Mouse (Mus musculus): ENCODE results near the gene Wfikkn1. TPM values are rescaled to one million over a fixed set of nuclear protein-coding genes. Genes with fewer than 3 reads are reported as not detected.

Wfikkn1 gene
- 0.13 and 0.19 TPM in 2 replicates for total RNA-seq (2012; rRNA removed)
- under 1 TPM in 1 of 2 experiments, not detected in 1; 0.53 TPM for polyA plus RNA-seq (2012; ENCODE audit: insufficient read depth in 1 of 2, insufficient read length in 2 of 2, low read depth in 1 of 2, low replicate concordance in 2 of 2, missing spikeins in 1 of 2)

GRCm38 (mm10) chr17:25880196-25880910, at the start of gene Wfikkn1:
Gene Wfikkn1 (minus strand): TSS chr17:25880858.
- Histone ChIP-seq H3K79me2 (ENCODE audit: control insufficient read depth, insufficient read depth, low read length, poor library complexity) (peaks cover 6% of the 10 kb centered on the region; the same call in 1 of the 2 replicates), H3K9me3 (replicated peaks; ENCODE audit: insufficient read depth, low read length) (no peaks in the 10 kb centered on the region), H3K4me3 (ENCODE audit: control insufficient read depth in 1 of 2, insufficient read depth in 1 of 2, low read depth in 2 of 2, low read length in 2 of 2) (no peak within 1 kb of the TSS), H3K9ac (ENCODE audit: control insufficient read depth, low read depth, low read length, poor library complexity, severe bottlenecking) (no peak within 1 kb of the TSS), H3K4me1 (ENCODE audit: control insufficient read depth in 1 of 2, insufficient read depth in 2 of 2, low read length in 2 of 2) (peaks cover 0 to 14% of the 10 kb centered on the region in 2 experiments; a peak in 2 of 4 replicates), H3K36me3 (ENCODE audit: control insufficient read depth in 1 of 2, insufficient read depth in 2 of 2, low read length in 2 of 2) (peaks cover 0 to 7% of the 10 kb centered on the region in 2 experiments; a peak in 2 of 4 replicates), H3K27ac (ENCODE audit: control insufficient read depth, low read depth, low read length) (no peak within 1 kb of the TSS), H3K27me3 (ENCODE audit: control insufficient read depth in 1 of 2, insufficient read depth in 2 of 2, low read length in 2 of 2) (no peaks in the 10 kb centered on the region)
- TF ChIP-seq BHLHE40 (IDR thresholded peaks at IDR 0.05; ENCODE audit: borderline replicate concordance, low read depth, low read length): no peak
- TF ChIP-seq ZNF384 (IDR thresholded peaks at IDR 0.05; ENCODE audit: low read depth, low read length): peak; percentile 44; the same call in 1 of the 2 replicates
- DNase-seq (ENCODE audit: low read depth, low spot score): no peak

GRCm38 (mm10) chr17:25925348-25925747, 44.7 kb upstream of the Wfikkn1 start:
- Histone ChIP-seq H3K9me3 (replicated peaks; ENCODE audit: insufficient read depth, low read length) (no peaks in the 10 kb centered on the region), H3K27me3 (ENCODE audit: control insufficient read depth in 1 of 2, insufficient read depth in 2 of 2, low read length in 2 of 2) (no peaks in the 10 kb centered on the region), H3K9ac (ENCODE audit: control insufficient read depth, low read depth, low read length, poor library complexity, severe bottlenecking) (no peak overlapping the region), H3K27ac (ENCODE audit: control insufficient read depth, low read depth, low read length) (no peak overlapping the region), H3K4me3 (ENCODE audit: control insufficient read depth in 1 of 2, insufficient read depth in 1 of 2, low read depth in 2 of 2, low read length in 2 of 2) (no peak overlapping the region), H3K36me3 (ENCODE audit: control insufficient read depth in 1 of 2, insufficient read depth in 2 of 2, low read length in 2 of 2) (peaks cover 8 to 11% of the 10 kb centered on the region in 2 experiments; a peak in 3 of 4 replicates), H3K4me1 (ENCODE audit: control insufficient read depth in 1 of 2, insufficient read depth in 2 of 2, low read length in 2 of 2) (peaks cover 0 to 12% of the 10 kb centered on the region in 2 experiments; a peak in 2 of 4 replicates), H3K79me2 (ENCODE audit: control insufficient read depth, insufficient read depth, low read length, poor library complexity) (no peaks in the 10 kb centered on the region)
- no peak for DNase-seq (ENCODE audit: low read depth, low spot score)
- TF ChIP-seq POLR2A (IDR thresholded peaks at IDR 0.05; ENCODE audit: control insufficient read depth in 1 of 2, insufficient read depth in 1 of 2, low read depth in 1 of 2, low read length in 2 of 2, poor library complexity in 1 of 2) (no peak), SMC3 (IDR thresholded peaks at IDR 0.05; ENCODE audit: low read depth, low read length) (no peak), EP300 (IDR thresholded peaks at IDR 0.05; ENCODE audit: low read depth in 1 of 2, low read length in 2 of 2) (no peak), POLR2AphosphoS5 (IDR thresholded peaks at IDR 0.05; ENCODE audit: borderline replicate concordance, low read depth, low read length) (no peak), POLR2AphosphoS2 (IDR thresholded peaks at IDR 0.05; ENCODE audit: low read length) (0 out of 2 replicates have a peak, but pooled peaks have one; percentile 22), SIN3A (IDR thresholded peaks at IDR 0.05; ENCODE audit: low read length) (no peak)

- TF ChIP-seq ETS1 (IDR thresholded peaks at IDR 0.05; ENCODE audit: low read depth, low read length) (peak; percentile 69), TBP (IDR thresholded peaks at IDR 0.05; ENCODE audit: low read depth, low read length) (no peak), USF1 (IDR thresholded peaks at IDR 0.05; ENCODE audit: low read depth, low read length) (peak; percentile 62; the same call in 1 of the 2 replicates), ZC3H11A (IDR thresholded peaks at IDR 0.05; ENCODE audit: low read depth, low read length) (no peak), EP300 (IDR thresholded peaks at IDR 0.05; ENCODE audit: low read depth in 1 of 2, low read length in 2 of 2) (peak in 1 of 2 experiments; percentile 12; a peak in 1 of 4 replicates)
- Histone ChIP-seq H3K4me3 (ENCODE audit: control insufficient read depth in 1 of 2, insufficient read depth in 1 of 2, low read depth in 2 of 2, low read length in 2 of 2) (no peak overlapping the region), H3K9ac (ENCODE audit: control insufficient read depth, low read depth, low read length, poor library complexity, severe bottlenecking) (no peak overlapping the region), H3K79me2 (ENCODE audit: control insufficient read depth, insufficient read depth, low read length, poor library complexity) (peaks cover 20% of the 10 kb centered on the region), H3K27me3 (ENCODE audit: control insufficient read depth in 1 of 2, insufficient read depth in 2 of 2, low read length in 2 of 2) (no peaks in the 10 kb centered on the region), H3K27ac (ENCODE audit: control insufficient read depth, low read depth, low read length) (no peak overlapping the region), H3K9me3 (replicated peaks; ENCODE audit: insufficient read depth, low read length) (no peaks in the 10 kb centered on the region), H3K36me3 (ENCODE audit: control insufficient read depth in 1 of 2, insufficient read depth in 2 of 2, low read length in 2 of 2) (peaks cover 0 to 17% of the 10 kb centered on the region in 2 experiments; a peak in 3 of 4 replicates), H3K4me1 (ENCODE audit: control insufficient read depth in 1 of 2, insufficient read depth in 2 of 2, low read length in 2 of 2) (peaks cover 2 to 23% of the 10 kb centered on the region in 2 experiments; a peak in 3 of 4 replicates)
- DNase-seq (ENCODE audit: low read depth, low spot score): peak; percentile 54
These were observed 41.5 kb upstream of the Wfikkn1 start for GRCm38 (mm10) chr17:25922120-25922519.
